Mouse (Mus musculus) megakaryocyte, embryonic 14.5 days (primary cell): ENCODE measurements around the gene Slc26a11. TPM values are rescaled to one million over a fixed set of nuclear protein-coding genes. Genes with fewer than 3 reads are reported as not detected.
A peak's percentile ranks its signal among the peaks of the same experiment; 100 is the strongest.

Experiments used
- H3K27me3 ChIP-seq: replicated peaks from 2 replicates; pipeline ENCODE3; 2012; ENCODE audit warnings: inconsistent platforms
- H3K36me3 ChIP-seq: replicated peaks from 2 replicates; pipeline ENCODE3; 2012; ENCODE audit warnings: low read length, inconsistent platforms, mixed read lengths
- H3K4me1 ChIP-seq: 2 replicates; pipeline ENCODE4 v1.6.1; 2012; ENCODE audit warnings: inconsistent platforms
- H3K4me3 ChIP-seq: replicated peaks from 2 replicates; pipeline ENCODE3; 2012; ENCODE audit warnings: moderate library complexity, mild to moderate bottlenecking, inconsistent platforms
- H3K9me3 ChIP-seq: 2 replicates; pipeline ENCODE4 v1.6.1; 2012; ENCODE audit warnings: inconsistent platforms
- FLI1 ChIP-seq: IDR thresholded peaks from 2 replicates; pipeline ENCODE4 v1.6.1; 2012; ENCODE audit warnings: low read length, inconsistent platforms, mixed read lengths
- GATA1 ChIP-seq: IDR thresholded peaks from 3 replicates; pipeline ENCODE4 v1.6.1; 2012; ENCODE audit warnings: mixed read lengths, low read length, inconsistent platforms, borderline replicate concordance
- polyA plus RNA-seq: library from polyadenylated mRNA; stranded (reverse); fragments of >175 nt; gene quantifications from 2 replicates; pipeline ENCODE4 v1.2.3, GENCODE M21; 2012; ENCODE audit warnings: low replicate concordance; ENCODE audit not compliant: insufficient read depth

Gene Slc26a11
- polyA plus RNA-seq, 1 experiment, result 1.5 TPM

- Histone ChIP-seq H3K27me3 (peaks cover 19% of the 10 kb centered on the region), H3K4me1 (peaks cover 63% of the 10 kb centered on the region), H3K36me3 (peaks cover 22% of the 10 kb centered on the region), H3K9me3 (no peaks in the 10 kb centered on the region), H3K4me3 (peak overlapping the region; percentile 96)
- TF ChIP-seq FLI1, result no peak
- TF ChIP-seq GATA1, result no peak
Observed at GRCm38 (mm10) chr11:119394210-119394609, 38.9 kb downstream of the Slc26a11 start.

GRCm38 (mm10) chr11:119395394-119395793 is 40.0 kb downstream of the Slc26a11 start:
- H3K27me3 ChIP-seq, result peaks cover 13% of the 10 kb centered on the region

GRCm38 (mm10) chr11:119395931-119396330 is 40.6 kb downstream of the Slc26a11 start:
- TF ChIP-seq GATA1, result no peak
- TF ChIP-seq FLI1, result no peak
- H3K4me1 ChIP-seq, result peaks cover 54% of the 10 kb centered on the region
- no peak overlapping the region for H3K4me3 ChIP-seq
- peaks cover 13% of the 10 kb centered on the region for H3K27me3 ChIP-seq
- peaks cover 28% of the 10 kb centered on the region for H3K36me3 ChIP-seq
- H3K9me3 ChIP-seq, result no peaks in the 10 kb centered on the region

More at GRCm38 (mm10) chr11:119395394-119395793, 40.0 kb downstream of the Slc26a11 start:
- TF ChIP-seq FLI1, result no peak
- no peak for TF ChIP-seq GATA1
- peak overlapping the region; percentile 44 for H3K4me3 ChIP-seq
- peaks cover 57% of the 10 kb centered on the region for H3K4me1 ChIP-seq
- H3K9me3 ChIP-seq, result no peaks in the 10 kb centered on the region
- peaks cover 28% of the 10 kb centered on the region for H3K36me3 ChIP-seq

- Histone ChIP-seq H3K27me3 (peaks cover 13% of the 10 kb centered on the region), H3K9me3 (no peaks in the 10 kb centered on the region), H3K4me3 (no peak overlapping the region), H3K36me3 (peaks cover 28% of the 10 kb centered on the region), H3K4me1 (peaks cover 49% of the 10 kb centered on the region)
- no peak for TF ChIP-seq GATA1
- no peak for TF ChIP-seq FLI1
Observed at GRCm38 (mm10) chr11:119396461-119396860, 41.1 kb downstream of the Slc26a11 start.

GRCm38 (mm10) chr11:119402501-119403160 is 47.3 kb downstream of the Slc26a11 start:
- H3K36me3 ChIP-seq, result peaks cover 64% of the 10 kb centered on the region
- TF ChIP-seq FLI1 (no peak), GATA1 (no peak)
- peaks cover 11% of the 10 kb centered on the region for H3K27me3 ChIP-seq
- no peak overlapping the region for H3K4me3 ChIP-seq
- H3K9me3 ChIP-seq, result peaks cover 5% of the 10 kb centered on the region; the same call in 1 of the 2 replicates
- peaks cover 11% of the 10 kb centered on the region for H3K4me1 ChIP-seq

GRCm38 (mm10) chr11:119404627-119405026 is 49.3 kb downstream of the Slc26a11 start:
- Histone ChIP-seq H3K27me3 (peaks cover 11% of the 10 kb centered on the region), H3K4me1 (peaks cover 10% of the 10 kb centered on the region), H3K36me3 (peaks cover 77% of the 10 kb centered on the region), H3K4me3 (no peak overlapping the region), H3K9me3 (peaks cover 5% of the 10 kb centered on the region; the same call in 1 of the 2 replicates)
- TF ChIP-seq GATA1 (no peak), FLI1 (no peak)

- Histone ChIP-seq H3K4me3 (no peak overlapping the region), H3K36me3 (peaks cover 100% of the 10 kb centered on the region)
- TF ChIP-seq FLI1 (no peak), GATA1 (no peak)
Observed at GRCm38 (mm10) chr11:119407381-119407780, 52.0 kb downstream of the Slc26a11 start.

GRCm38 (mm10) chr11:119407977-119408376 is 52.6 kb downstream of the Slc26a11 start:
- Histone ChIP-seq H3K36me3 (peaks cover 98% of the 10 kb centered on the region), H3K27me3 (peaks cover 13% of the 10 kb centered on the region), H3K9me3 (peaks cover 5% of the 10 kb centered on the region; the same call in 1 of the 2 replicates), H3K4me1 (peaks cover under 1% of the 10 kb centered on the region; the same call in 1 of the 2 replicates), H3K4me3 (no peak overlapping the region)
- no peak for TF ChIP-seq GATA1
- TF ChIP-seq FLI1, result no peak

More at GRCm38 (mm10) chr11:119407381-119407780, 52.0 kb downstream of the Slc26a11 start:
- peaks cover 6% of the 10 kb centered on the region for H3K4me1 ChIP-seq
- peaks cover 5% of the 10 kb centered on the region; the same call in 1 of the 2 replicates for H3K9me3 ChIP-seq
- peaks cover 13% of the 10 kb centered on the region for H3K27me3 ChIP-seq

GRCm38 (mm10) chr11:119419327-119420118 is 64.2 kb downstream of the Slc26a11 start:
- TF ChIP-seq GATA1, result no peak
- TF ChIP-seq FLI1, result no peak
- Histone ChIP-seq H3K4me3 (peak overlapping the region; percentile 60), H3K9me3 (no peaks in the 10 kb centered on the region), H3K27me3 (peaks cover 20% of the 10 kb centered on the region), H3K36me3 (peaks cover 93% of the 10 kb centered on the region), H3K4me1 (peaks cover 26% of the 10 kb centered on the region)
